Mouse (Mus musculus) MEL (cell line): ENCODE data around the gene Muc13.

Experiments used
- CTCF ChIP-seq, 3 experiments: IDR thresholded peaks in 2 of 3; conservative IDR thresholded peaks in 1 of 3; 2 replicates each; pipeline ENCODE4 v1.5.1; 2011 to 2012; ENCODE audit warnings: low read length in 3 of 3, low read depth in 2 of 3, mild to moderate bottlenecking in 2 of 3, improper control_type of control experiment in 1 of 3, inconsistent platforms in 1 of 3, mixed read lengths in 1 of 3, moderate library complexity in 1 of 3; ENCODE audit not compliant: control insufficient read depth in 1 of 3, insufficient read depth in 1 of 3, poor library complexity in 1 of 3, severe bottlenecking in 1 of 3
- EP300 ChIP-seq, 2 experiments: IDR thresholded peaks; 2 replicates each; pipeline ENCODE4 v1.6.1; 2011; ENCODE audit warnings: improper control_type of control experiment in 2 of 2, low read length in 2 of 2, low read depth in 1 of 2, mild to moderate bottlenecking in 1 of 2
- HCFC1 ChIP-seq: IDR thresholded peaks from 2 replicates; pipeline ENCODE4 v1.6.1; 2012; ENCODE audit warnings: low read depth, mild to moderate bottlenecking, inconsistent platforms, low read length, improper control_type of control experiment, moderate library complexity
- MAZ ChIP-seq: IDR thresholded peaks from 2 replicates; pipeline ENCODE4 v1.6.1; 2012; ENCODE audit warnings: low read depth, mild to moderate bottlenecking, inconsistent platforms, low read length, improper control_type of control experiment
- MYB ChIP-seq: IDR thresholded peaks from 2 replicates; pipeline ENCODE4 v1.6.1; 2011; ENCODE audit warnings: mild to moderate bottlenecking, low read depth, low read length, improper control_type of control experiment
- MYC ChIP-seq: IDR thresholded peaks from 2 replicates; pipeline ENCODE4 v1.6.1; 2011; ENCODE audit warnings: low read depth, mild to moderate bottlenecking, low read length, improper control_type of control experiment, moderate library complexity
- POLR2A ChIP-seq, 2 experiments: IDR thresholded peaks; 2 replicates each; pipeline ENCODE4 v1.6.1; 2011 to 2012; ENCODE audit warnings: low read length in 2 of 2, mild to moderate bottlenecking in 2 of 2, control low read depth in 1 of 2, improper control_type of control experiment in 1 of 2, low read depth in 1 of 2, moderate library complexity in 1 of 2; ENCODE audit not compliant: control insufficient read depth in 1 of 2, insufficient read depth in 1 of 2, poor library complexity in 1 of 2
- USF2 ChIP-seq, 2 experiments: IDR thresholded peaks; 2 replicates each; pipeline ENCODE4 v1.6.1; 2011 to 2012; ENCODE audit warnings: improper control_type of control experiment in 2 of 2, low read length in 2 of 2, borderline replicate concordance in 1 of 2, inconsistent platforms in 1 of 2, low read depth in 1 of 2, mild to moderate bottlenecking in 1 of 2; ENCODE audit not compliant: insufficient read depth in 1 of 2

DNA sequence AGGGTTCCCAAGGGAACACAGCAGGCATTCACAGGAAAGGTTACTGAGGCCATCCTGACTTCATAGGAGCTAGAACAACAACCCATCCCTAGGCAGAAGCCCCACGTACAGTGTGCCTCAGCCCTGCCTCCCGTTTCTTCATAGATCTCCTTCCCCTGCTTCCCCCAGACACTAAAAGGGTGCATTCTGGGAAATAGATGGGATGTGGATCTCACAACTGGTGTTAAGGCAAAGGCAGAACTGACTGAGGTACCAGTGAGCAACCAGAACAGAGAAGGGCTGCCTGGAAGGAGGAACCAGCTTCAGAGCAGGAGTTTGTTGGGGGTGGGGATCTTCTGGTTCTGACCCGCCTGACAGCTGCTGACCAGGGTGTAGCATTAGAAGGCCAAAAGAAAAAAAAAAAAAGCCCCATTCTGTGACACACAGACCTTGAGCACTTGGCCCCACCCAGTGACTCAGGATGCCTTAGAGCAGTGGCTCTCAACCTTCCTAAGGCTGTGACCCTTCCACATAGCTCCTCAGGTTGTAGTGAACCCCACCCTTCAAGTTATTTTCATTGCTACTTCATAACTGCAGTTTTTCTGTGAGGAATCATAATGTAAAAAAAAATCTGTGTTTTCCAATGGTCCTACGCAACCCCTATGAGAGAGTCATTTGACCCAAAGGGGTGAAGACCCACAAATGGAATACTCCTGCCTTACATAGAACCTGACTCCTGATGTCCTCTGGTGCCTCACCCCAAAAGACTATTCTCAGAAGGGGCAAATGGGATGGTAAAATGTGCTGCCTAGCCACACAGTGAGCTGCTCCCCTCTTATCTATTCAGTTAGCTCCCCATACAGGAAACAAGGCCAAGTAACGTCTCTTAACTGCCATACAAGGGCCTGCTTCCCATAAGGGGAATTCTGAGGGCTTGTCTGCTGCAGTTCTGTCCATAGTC is 11.8 kb upstream of the Muc13 start:
- TF ChIP-seq MYB = peak; percentile 100
- peak; percentile 97 to 99 for TF ChIP-seq EP300 (IDR thresholded peaks at IDR 0.05; ENCODE audit: low read depth in 1 of 2, low read length in 2 of 2)
- no peak for TF ChIP-seq CTCF (IDR thresholded peaks at IDR 0.05 in 2 of 3, conservative IDR thresholded peaks at IDR 0.05 in 1 of 3; ENCODE audit: control insufficient read depth in 1 of 3, insufficient read depth in 1 of 3, low read depth in 2 of 3, low read length in 3 of 3, poor library complexity in 1 of 3, severe bottlenecking in 1 of 3)
- peak; percentile 19; the same call in 1 of the 2 replicates for TF ChIP-seq HCFC1
- TF ChIP-seq MYC = peak; percentile 84; the same call in 1 of the 2 replicates
- TF ChIP-seq MAZ = 0 out of 2 replicates have a peak, but pooled peaks have one; percentile 7
- TF ChIP-seq USF2 (IDR thresholded peaks at IDR 0.05; ENCODE audit: borderline replicate concordance in 1 of 2, insufficient read depth in 1 of 2, low read depth in 1 of 2, low read length in 2 of 2) = no peak
- peak in 1 of 2 experiments; percentile 72; a peak in 2 of 4 replicates for TF ChIP-seq POLR2A (IDR thresholded peaks at IDR 0.05; ENCODE audit: control insufficient read depth in 1 of 2, insufficient read depth in 1 of 2, low read depth in 1 of 2, low read length in 2 of 2, poor library complexity in 1 of 2)
